Mouse (Mus musculus): ENCODE results near the gene Cpm.

Cpm gene

GRCm38 (mm10) chr10:117675096-117676035, 46.1 kb downstream of the Cpm start:
- peak; percentile 58 to 75 for DNase-seq (ENCODE audit: low spot score in 2 of 2)

- peak; percentile 29 to 41 for DNase-seq (ENCODE audit: low spot score in 2 of 2)
These were observed 46.8 kb downstream of the Cpm start for GRCm38 (mm10) chr10:117676036-117676643.

DNA sequence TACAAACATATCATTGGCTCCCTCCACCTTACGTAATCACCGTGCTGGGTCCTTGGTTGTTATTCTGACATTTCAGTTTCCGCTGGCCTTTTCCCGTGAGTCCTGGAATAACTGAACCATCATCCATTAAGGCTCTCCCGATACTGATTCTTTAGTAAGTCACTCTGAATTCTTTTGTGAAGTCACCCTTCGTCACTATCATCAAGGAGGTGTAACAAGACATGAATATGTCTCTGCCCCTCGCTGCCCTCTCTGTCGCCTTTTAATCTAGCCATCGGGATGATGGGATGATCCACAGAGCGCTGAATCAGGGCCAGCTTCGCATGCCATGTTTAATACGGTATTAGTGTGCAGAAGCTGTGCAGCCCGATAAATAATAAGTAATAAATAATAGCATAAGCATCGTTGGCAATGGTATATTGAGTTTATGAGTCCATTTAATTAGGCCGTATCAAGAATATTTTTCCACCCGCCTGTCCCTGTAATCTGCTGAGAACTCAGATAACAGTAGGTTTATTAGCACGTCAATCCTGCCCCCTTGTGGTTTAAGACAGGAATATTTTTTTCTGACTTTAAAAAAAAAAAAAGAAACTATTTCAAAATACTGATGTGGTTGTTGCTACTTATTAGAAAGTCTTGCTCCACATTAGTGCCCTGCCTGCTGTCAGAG, 47.5 kb downstream of the Cpm start:
- DNase-seq (ENCODE audit: low spot score in 2 of 2), result peak in 1 of 2 experiments; percentile 19

- DNase-seq (ENCODE audit: low spot score in 2 of 2), result no peak
These were observed 48.4 kb downstream of the Cpm start for GRCm38 (mm10) chr10:117677494-117678236.

GRCm38 (mm10) chr10:117678357-117678756, 49.1 kb downstream of the Cpm start:
- no peak for DNase-seq (ENCODE audit: low spot score in 2 of 2)

- no peak for DNase-seq (ENCODE audit: low spot score in 2 of 2)
These were observed 49.9 kb downstream of the Cpm start for GRCm38 (mm10) chr10:117679029-117679686.

- DNase-seq (ENCODE audit: low spot score in 2 of 2), result no peak
These were observed 50.7 kb downstream of the Cpm start for GRCm38 (mm10) chr10:117679963-117680473.

- no peak for DNase-seq (ENCODE audit: low spot score in 2 of 2)
These were observed 51.7 kb downstream of the Cpm start for GRCm38 (mm10) chr10:117680868-117681513.

DNA sequence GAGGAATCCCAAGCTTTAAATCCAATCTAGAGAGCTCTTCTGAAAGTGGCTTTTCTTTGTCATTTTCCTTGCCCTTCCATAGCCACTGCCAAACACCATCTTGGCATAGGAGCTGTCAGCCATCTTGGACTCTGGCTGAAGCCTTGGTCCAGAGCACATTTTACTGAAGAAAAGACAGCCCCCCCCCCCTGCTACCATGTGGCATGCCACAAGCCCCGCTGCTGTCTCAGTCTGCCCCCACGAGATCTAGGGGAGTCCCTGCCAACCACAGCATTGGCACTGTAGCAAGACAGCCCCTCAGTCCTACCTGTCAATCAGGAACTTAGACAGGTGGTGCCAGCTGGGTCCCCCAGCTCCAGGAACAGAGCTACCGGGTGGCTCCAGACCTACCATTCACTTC, 52.2 kb downstream of the Cpm start:
- DNase-seq (ENCODE audit: low spot score in 2 of 2), result no peak

- peak in 1 of 2 experiments; percentile 40 for DNase-seq (ENCODE audit: low spot score in 2 of 2)
These were observed 52.9 kb downstream of the Cpm start for GRCm38 (mm10) chr10:117681999-117682857.

DNA sequence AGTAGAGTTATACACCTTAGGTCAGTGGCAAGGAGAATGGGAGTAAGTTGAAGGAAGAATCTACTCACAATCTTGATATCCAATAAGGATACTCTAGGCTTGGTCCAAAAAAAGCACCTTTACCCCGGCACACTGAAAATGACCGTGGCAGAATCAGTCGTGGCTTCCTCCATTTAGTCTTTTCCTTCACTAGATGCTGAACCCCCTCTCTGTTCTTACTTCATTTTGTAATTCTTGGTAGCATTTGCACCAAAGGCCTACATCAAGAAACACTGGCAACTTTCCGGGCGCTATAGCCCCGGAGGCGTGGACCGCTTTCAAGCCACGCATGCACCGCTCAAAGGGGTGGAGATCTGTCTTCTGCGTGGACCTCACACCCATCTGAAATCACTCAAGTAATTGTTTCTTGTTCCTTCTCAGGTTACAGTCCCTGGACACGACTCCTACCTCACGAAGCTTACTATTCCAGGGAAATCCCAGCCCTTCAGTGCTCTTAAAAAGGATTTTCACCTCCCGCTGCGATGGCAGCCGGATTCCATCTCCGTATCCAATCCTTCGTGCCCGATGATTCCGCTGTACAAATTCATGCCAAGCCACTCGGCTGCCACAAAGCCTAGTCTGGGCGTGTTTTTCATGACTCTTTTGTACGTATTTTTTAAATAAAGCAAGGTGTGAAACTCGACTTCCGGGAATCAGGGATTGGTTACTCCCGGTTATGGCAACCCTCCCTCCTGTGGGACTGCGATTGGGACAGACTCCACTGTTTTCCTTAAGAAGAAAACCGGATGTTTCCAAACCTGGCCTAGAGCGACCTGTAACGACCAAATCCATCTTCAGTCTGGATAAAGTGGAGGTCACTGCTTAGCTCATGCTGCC, 53.8 kb downstream of the Cpm start:
- no peak for DNase-seq (ENCODE audit: low spot score in 2 of 2)

DNA sequence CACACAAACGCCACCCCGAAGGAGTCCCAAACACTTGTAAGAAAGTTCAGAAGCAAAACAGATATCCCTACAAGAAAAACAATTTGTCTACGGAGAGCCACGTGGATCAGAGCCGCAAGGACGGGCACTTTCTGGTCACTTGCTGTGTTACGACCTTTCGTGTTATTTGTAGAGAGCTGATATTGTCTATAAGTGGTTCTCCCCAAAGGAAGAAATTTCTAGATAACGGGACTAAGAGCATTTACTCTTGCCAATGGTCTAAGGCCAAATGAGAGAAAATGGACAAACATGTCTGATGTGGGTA, 54.4 kb downstream of the Cpm start:
- DNase-seq (ENCODE audit: low spot score in 2 of 2), result no peak

DNA sequence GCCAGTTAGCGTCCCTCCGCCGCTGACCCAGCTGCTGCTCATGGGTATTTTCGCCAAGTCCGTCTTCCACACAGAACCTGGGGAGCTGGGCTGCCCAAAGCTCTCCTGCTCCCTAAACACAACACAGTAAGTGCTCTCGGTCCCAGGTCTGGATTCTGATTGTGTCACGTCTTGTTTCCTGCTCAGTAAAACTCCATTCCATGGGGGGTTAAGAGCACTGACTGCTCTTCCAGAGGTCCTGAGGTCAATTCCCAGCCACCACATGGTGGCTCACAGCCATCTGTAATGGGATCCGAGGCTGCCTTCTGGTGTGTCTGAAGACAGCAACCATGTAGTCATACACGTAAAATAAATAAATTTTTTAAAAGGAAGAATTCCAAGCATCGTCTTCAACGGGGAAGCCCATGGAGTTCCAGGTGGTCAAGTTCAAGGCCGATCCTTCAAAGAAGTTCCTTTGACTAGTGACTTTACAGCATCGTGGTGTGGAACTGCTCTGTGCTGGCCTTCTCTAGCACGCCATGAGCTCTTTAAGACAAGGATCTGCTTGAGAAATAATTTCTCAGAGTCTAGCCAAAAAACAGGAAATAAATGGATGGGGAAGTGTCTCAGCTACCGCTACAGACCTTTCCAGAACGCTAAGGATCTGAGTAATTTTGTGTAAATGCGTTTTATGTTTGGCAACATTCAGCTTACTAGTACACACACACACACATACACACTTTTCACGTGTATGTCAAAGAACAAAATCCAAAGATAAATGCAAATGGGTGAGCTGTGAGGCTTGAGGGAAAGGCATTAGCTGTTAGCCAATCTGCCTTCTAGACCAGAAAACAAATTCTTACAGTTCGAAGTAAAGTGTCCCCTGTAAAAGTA, 55.2 kb downstream of the Cpm start:
- DNase-seq (ENCODE audit: low spot score in 2 of 2), result no peak

DNA sequence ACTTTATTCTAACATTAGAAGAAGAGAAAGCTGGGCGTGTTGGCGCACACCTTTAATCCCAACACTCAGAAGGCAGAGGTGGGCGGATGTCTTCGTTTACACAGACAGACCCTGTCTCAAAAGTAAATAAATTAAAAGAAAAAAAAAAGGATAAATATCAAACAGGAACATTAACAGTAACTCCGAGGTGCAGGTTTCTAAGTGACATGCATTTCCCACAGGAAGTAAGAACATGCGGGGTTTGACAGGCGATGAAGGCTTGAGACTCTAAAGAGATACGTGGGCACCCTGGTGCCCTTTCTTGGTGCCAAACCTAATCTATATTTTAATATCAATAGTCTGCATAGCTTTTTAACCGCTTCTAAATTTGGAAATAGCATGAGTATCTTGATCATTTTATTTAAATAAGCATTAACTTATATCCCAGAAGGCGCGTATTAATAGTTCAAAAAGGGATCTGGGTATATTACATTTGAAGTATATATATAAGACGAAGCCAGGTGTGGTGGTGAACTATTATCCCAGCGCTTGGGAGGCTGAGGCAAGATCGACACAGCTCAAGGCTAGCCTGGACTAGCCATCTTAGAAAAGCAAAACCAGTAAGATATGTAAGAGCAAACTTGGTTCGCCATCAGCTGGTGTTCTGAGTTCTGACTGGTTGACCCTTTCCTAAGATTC, 56.0 kb downstream of the Cpm start:
- DNase-seq (ENCODE audit: low spot score in 2 of 2), result no peak

DNA sequence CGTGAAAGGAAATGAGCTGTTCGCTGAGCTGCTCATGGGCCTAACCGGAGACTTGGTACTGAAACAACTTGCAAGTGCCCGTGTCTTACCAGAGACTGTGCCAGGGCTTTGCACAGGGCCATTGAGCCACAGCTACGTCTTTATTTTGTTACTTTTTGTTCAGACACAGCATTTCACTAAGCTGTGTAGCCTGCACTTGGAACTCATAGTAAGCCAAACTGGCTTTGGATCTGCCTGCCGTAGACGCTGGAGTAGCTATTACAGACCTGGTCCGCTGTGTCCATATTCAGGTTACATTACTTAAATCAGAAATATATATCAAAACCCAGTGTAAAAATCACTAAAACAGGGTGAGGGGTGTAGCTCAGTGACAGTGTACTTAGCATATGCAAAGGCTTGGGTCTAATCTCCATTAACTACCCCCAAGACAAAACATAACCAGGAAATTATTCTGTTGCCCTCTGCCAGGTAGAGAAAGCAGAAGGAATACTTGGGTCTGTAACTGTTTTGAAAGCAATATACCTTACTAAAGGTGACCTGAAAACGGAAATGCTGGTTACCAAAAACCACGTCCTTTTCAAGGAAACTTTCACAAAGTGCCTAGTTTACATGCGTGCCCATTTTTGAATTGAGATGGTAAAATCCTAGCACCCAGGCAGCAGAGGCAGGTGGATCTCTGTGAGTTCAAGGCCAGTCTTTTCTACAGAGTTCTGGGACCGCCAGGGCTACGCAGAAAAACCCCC, 56.7 kb downstream of the Cpm start:
- no peak for DNase-seq (ENCODE audit: low spot score in 2 of 2)

DNA sequence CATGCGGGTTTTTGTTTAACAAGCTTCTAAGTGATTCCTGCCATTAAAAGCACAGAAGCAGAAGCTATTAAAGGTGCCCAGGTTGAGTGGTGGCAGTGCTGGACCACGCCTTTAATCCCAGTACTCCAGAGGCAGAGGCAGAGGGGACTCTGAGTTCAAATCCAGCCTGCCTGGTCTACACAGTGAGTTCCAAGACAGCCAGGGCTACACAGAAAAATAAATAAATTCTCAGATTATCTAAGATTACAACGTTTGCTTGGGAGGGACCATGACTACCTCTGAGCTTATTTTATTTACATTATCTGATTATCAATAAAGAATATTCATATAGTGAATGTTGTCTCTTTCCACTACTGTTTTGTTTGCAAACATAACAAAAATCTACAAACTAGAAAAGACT, 57.7 kb downstream of the Cpm start:
- DNase-seq (ENCODE audit: low spot score in 2 of 2), result no peak
